Mouse (Mus musculus) forebrain, embryonic 11.5 days (tissue): ENCODE data around the gene Cgnl1. TPM values are rescaled to one million over a fixed set of nuclear protein-coding genes. Genes with fewer than 3 reads are reported as not detected.

Experiments
- ATAC-seq: fragments of 200-750 bp; cut with Nextera tagmentation; replicated peaks from 2 replicates; pipeline ENCODE4 v1.8.0; 2017; ENCODE audit warnings: moderate TSS enrichment; ENCODE audit not compliant: low FRiP score
- DNase-seq: peaks from one replicate; pipeline ENCODE4 v3.0.0-alpha.2; 2017; ENCODE audit warnings: low spot score
- H3K27ac ChIP-seq: fragments of 300-500 bp; sonication (generic); 2 replicates; pipeline ENCODE4 v1.5.1; 2014; ENCODE audit warnings: low read depth, low read length
- H3K27me3 ChIP-seq: fragments of 300-500 bp; sonication (generic); 2 replicates; pipeline ENCODE4 v1.6.1; 2014; ENCODE audit warnings: mild to moderate bottlenecking, low read length, mixed read lengths; ENCODE audit not compliant: control insufficient read depth, insufficient read depth
- H3K36me3 ChIP-seq: fragments of 300-500 bp; sonication (generic); 2 replicates; pipeline ENCODE4 v1.6.1; 2014; ENCODE audit warnings: mild to moderate bottlenecking, low read length, moderate library complexity, mixed read lengths; ENCODE audit not compliant: control insufficient read depth, insufficient read depth
- H3K4me1 ChIP-seq: fragments of 300-500 bp; sonication (generic); replicated peaks from 2 replicates; pipeline ENCODE4 v1.6.1; 2014; ENCODE audit warnings: low read length, mixed read lengths; ENCODE audit not compliant: control insufficient read depth, insufficient read depth
- H3K4me2 ChIP-seq: fragments of 300-500 bp; sonication (generic); 2 replicates; pipeline ENCODE4 v1.6.1; 2014; ENCODE audit warnings: low read depth, mild to moderate bottlenecking, low read length, moderate library complexity, mixed read lengths; ENCODE audit not compliant: severe bottlenecking
- H3K4me3 ChIP-seq: fragments of 300-500 bp; sonication (generic); 2 replicates; pipeline ENCODE4 v1.5.1; 2014; ENCODE audit warnings: low read depth, low read length
- H3K9ac ChIP-seq: fragments of 300-500 bp; sonication (generic); 2 replicates; pipeline ENCODE4 v1.6.1; 2014; ENCODE audit warnings: low read length
- H3K9me3 ChIP-seq: fragments of 300-500 bp; sonication (generic); 2 replicates; pipeline ENCODE4 v1.6.1; 2016; ENCODE audit warnings: low read length, mixed read lengths; ENCODE audit not compliant: control insufficient read depth
- WGBS: fragments of 180-500 bp; shearing (Covaris S2); extraction: QIAGEN DNeasy Blood & Tissue Kit; methylation state at CpG from one replicate; pipeline ENCODE4 v1.1.7; 2014; 5-methylcytosine and 5-hydroxymethylcytosine counted together
- polyA plus RNA-seq: library from polyadenylated mRNA; unstranded; fragments of >200 nt; fragmentation: Nextera tagmentation; extraction: Ambion mirVana; gene quantifications from 2 replicates; pipeline ENCODE4 v1.2.1, GENCODE M21; 2014

Cgnl1 gene
- polyA plus RNA-seq, 1 experiment from 2014 or later = 5.9 TPM

- no peak for DNase-seq
- Histone ChIP-seq H3K27me3 (no peaks in the 10 kb centered on the region), H3K9me3 (no peaks in the 10 kb centered on the region), H3K27ac (no peak overlapping the region), H3K36me3 (no peaks in the 10 kb centered on the region), H3K4me3 (no peak overlapping the region), H3K9ac (no peak overlapping the region), H3K4me2 (no peak overlapping the region), H3K4me1 (no peaks in the 10 kb centered on the region; the same call in 1 of the 2 replicates)
- WGBS = 88% methylated on average over 3 of the region's 3 CpGs
- no peak for ATAC-seq
These were observed 73.3 kb downstream of the Cgnl1 start for GRCm38 (mm10) chr9:71698116-71698515.

DNA sequence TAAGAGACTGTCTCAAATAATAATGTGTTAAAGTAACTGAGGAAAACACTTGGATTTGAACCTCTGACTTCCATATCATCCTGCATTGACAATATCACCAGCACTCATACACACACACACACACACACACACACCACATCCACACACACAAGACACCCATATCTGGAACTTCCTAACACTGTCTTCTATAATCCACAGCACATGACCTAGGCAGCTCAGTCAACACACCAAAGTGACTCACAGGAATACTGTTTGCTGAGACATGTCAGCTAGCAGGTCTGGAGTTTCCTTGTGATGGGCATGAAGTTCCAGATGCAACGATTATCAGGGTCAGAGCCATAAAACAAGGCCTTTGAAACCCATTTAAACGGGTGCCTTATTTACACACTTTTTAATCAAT, 74.2 kb downstream of the Cgnl1 start:
- DNase-seq = no peak
- WGBS = 85% methylated on average over 2 of the region's 2 CpGs

DNA sequence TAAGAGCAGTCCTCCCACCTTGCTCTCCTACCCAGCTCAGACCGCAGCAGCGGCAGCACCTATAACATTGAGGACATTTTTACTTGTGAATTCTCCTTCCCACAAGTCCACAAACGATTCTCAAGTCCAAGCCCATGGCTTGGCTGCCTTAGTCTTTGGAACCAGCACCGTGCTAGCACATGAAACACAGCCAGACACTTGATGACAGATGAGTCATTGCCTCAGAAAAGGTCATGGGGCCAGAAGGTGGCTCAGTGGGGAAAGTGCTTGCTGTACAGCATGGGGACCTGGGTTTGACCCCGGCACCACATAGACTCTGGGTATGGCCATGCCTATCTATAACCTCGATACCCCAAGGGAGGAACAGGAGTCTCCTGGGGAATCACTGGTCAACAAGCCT, 74.6 kb downstream of the Cgnl1 start:
- no peak for ATAC-seq
- H3K36me3 ChIP-seq = no peaks in the 10 kb centered on the region
- no peak overlapping the region for H3K4me3 ChIP-seq
- 85% methylated on average over 6 of the region's 6 CpGs for whole genome bisulfite sequencing
- no peak overlapping the region for H3K4me2 ChIP-seq
- no peaks in the 10 kb centered on the region for H3K27me3 ChIP-seq
- no peak overlapping the region for H3K27ac ChIP-seq
- H3K9me3 ChIP-seq = no peaks in the 10 kb centered on the region
- no peak for DNase-seq
- H3K4me1 ChIP-seq = no peaks in the 10 kb centered on the region; the same call in 1 of the 2 replicates
- no peak overlapping the region for H3K9ac ChIP-seq

More for the DNA sequence above, 74.2 kb downstream of the Cgnl1 start:
- no peak overlapping the region for H3K4me3 ChIP-seq
- ATAC-seq = no peak
- H3K36me3 ChIP-seq = no peaks in the 10 kb centered on the region
- no peaks in the 10 kb centered on the region; the same call in 1 of the 2 replicates for H3K4me1 ChIP-seq
- no peaks in the 10 kb centered on the region for H3K27me3 ChIP-seq
- no peaks in the 10 kb centered on the region for H3K9me3 ChIP-seq
- no peak overlapping the region for H3K4me2 ChIP-seq
- no peak overlapping the region for H3K9ac ChIP-seq
- H3K27ac ChIP-seq = no peak overlapping the region

DNA sequence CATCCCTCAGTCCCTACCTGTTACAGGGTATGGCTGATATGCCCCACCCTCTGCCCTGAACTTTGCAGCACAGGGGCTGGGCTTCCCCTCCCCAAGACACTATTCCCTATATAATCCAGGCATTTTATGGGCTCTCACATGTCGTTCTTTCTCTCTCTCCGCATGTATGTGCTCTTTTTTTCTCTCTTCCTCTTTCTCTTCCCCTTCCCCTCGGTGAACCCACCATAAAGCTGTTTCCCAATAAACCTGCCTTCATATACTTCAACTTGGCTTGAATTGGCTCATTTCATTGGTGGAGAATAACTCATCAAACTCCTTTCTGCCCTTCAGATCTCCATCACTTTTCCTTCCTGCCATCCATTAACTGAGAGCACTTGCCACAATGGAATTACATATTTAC, 76.3 kb downstream of the Cgnl1 start:
- Histone ChIP-seq H3K9me3 (no peaks in the 10 kb centered on the region), H3K4me1 (no peaks in the 10 kb centered on the region; the same call in 1 of the 2 replicates), H3K9ac (no peak overlapping the region), H3K27me3 (no peaks in the 10 kb centered on the region), H3K36me3 (no peaks in the 10 kb centered on the region), H3K27ac (no peak overlapping the region), H3K4me2 (no peak overlapping the region), H3K4me3 (no peak overlapping the region)
- WGBS = 85% methylated on average over 3 of the region's 3 CpGs
- ATAC-seq = no peak
- no peak for DNase-seq

DNA sequence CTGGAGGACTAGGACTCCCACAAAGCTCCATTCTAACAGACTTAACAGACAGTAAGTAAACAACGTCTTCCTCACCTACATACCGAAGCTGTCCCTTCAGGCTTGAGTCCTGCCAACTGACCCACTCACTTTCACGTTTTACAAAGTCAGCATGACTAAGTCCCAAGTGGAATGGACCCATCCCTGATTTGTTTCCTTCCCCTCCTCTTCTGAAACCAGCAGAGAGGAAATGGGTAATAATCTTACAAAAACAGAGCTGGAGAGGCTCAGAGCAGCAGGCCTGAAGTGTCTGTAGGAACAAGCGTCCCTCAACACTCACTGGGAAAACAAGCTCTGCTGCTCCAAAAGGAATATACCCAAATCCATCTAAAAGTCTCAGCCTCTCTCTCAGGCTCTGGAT, 77.2 kb downstream of the Cgnl1 start:
- no peaks in the 10 kb centered on the region for H3K27me3 ChIP-seq
- DNase-seq (no peak), ATAC-seq (no peak)
- 57% methylated on average over 4 of the region's 4 CpGs for WGBS
- H3K27ac ChIP-seq = no peak overlapping the region
- no peaks in the 10 kb centered on the region for H3K36me3 ChIP-seq
- H3K4me1 ChIP-seq = no peaks in the 10 kb centered on the region; the same call in 1 of the 2 replicates
- H3K4me2 ChIP-seq = no peak overlapping the region
- H3K4me3 ChIP-seq = no peak overlapping the region
- H3K9ac ChIP-seq = no peak overlapping the region
- H3K9me3 ChIP-seq = no peaks in the 10 kb centered on the region

- H3K9me3 ChIP-seq = no peaks in the 10 kb centered on the region
- H3K4me3 ChIP-seq = no peak overlapping the region
- ATAC-seq (no peak), DNase-seq (no peak)
- H3K27ac ChIP-seq = no peak overlapping the region
- H3K4me1 ChIP-seq = no peaks in the 10 kb centered on the region; the same call in 1 of the 2 replicates
- no peak overlapping the region for H3K9ac ChIP-seq
- no peaks in the 10 kb centered on the region for H3K27me3 ChIP-seq
- no peaks in the 10 kb centered on the region for H3K36me3 ChIP-seq
- no peak overlapping the region for H3K4me2 ChIP-seq
- WGBS = 73% methylated on average over 4 of the region's 4 CpGs
These were observed 77.6 kb downstream of the Cgnl1 start for GRCm38 (mm10) chr9:71693771-71694170.

DNA sequence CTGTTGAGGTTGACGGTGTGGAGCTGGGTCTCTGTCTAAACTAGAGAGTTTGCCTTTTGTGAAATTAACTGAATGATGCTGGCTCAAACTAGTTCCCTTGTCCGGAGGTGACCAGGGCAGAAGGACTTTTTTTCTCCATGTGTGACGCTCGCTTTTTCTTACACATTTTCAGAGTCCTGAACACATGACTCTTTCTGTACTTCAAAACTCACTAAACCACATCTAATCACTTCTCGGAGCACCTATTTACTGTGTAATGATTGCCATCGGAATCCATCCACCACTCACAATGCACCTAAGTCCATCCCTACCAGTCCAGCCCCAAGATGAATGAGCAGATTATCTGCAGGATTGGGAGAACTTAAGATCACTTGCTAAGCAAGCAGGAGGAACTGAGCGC, 79.2 kb downstream of the Cgnl1 start:
- no peak for ATAC-seq
- WGBS = 75% methylated on average over 7 of the region's 7 CpGs

GRCm38 (mm10) chr9:71689369-71690073, 81.9 kb downstream of the Cgnl1 start:
- no peak overlapping the region for H3K27ac ChIP-seq
- no peaks in the 10 kb centered on the region for H3K27me3 ChIP-seq
- ATAC-seq (no peak), DNase-seq (no peak)
- H3K4me1 ChIP-seq = no peaks in the 10 kb centered on the region; the same call in 1 of the 2 replicates
- H3K36me3 ChIP-seq = no peaks in the 10 kb centered on the region
- H3K9me3 ChIP-seq = no peaks in the 10 kb centered on the region
- 72% methylated on average over 2 of the region's 2 CpGs for WGBS
- no peak overlapping the region for H3K4me3 ChIP-seq
- no peak overlapping the region for H3K4me2 ChIP-seq
- no peak overlapping the region for H3K9ac ChIP-seq

More for the DNA sequence above, 79.2 kb downstream of the Cgnl1 start:
- H3K9me3 ChIP-seq = no peaks in the 10 kb centered on the region
- H3K27ac ChIP-seq = no peak overlapping the region
- H3K4me1 ChIP-seq = no peaks in the 10 kb centered on the region; the same call in 1 of the 2 replicates
- H3K9ac ChIP-seq = no peak overlapping the region
- no peaks in the 10 kb centered on the region for H3K36me3 ChIP-seq
- H3K4me2 ChIP-seq = no peak overlapping the region
- DNase-seq = no peak
- H3K27me3 ChIP-seq = no peaks in the 10 kb centered on the region
- no peak overlapping the region for H3K4me3 ChIP-seq

DNA sequence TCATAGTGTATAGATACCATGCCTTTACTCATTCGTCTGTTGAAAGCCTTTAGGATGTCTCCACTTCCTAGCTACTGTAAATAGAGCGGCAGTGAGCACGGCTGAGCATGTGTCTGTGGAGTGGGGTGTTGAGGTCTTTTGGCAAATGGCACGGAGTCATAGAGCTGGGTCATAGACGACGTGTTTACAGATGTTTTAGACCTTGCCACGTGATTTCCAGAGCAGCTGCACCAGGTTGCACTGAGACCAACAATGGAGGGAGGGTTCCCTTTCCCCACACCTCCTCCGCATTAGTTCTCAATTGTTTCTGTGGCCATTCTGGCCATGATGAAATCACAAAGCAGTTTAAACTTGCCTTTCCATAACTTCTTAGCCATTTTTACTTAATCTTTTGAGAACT, 84.9 kb downstream of the Cgnl1 start:
- Histone ChIP-seq H3K9me3 (no peaks in the 10 kb centered on the region), H3K27ac (no peak overlapping the region), H3K4me3 (no peak overlapping the region), H3K36me3 (no peaks in the 10 kb centered on the region), H3K4me1 (no peaks in the 10 kb centered on the region), H3K4me2 (no peak overlapping the region), H3K27me3 (no peaks in the 10 kb centered on the region), H3K9ac (no peak overlapping the region)
- DNase-seq (no peak), ATAC-seq (no peak)
- 88% methylated on average over 8 of the region's 8 CpGs for WGBS
